10 mouse cellular contexts compared by ENCODE assay signal in the genomic region with DNA sequence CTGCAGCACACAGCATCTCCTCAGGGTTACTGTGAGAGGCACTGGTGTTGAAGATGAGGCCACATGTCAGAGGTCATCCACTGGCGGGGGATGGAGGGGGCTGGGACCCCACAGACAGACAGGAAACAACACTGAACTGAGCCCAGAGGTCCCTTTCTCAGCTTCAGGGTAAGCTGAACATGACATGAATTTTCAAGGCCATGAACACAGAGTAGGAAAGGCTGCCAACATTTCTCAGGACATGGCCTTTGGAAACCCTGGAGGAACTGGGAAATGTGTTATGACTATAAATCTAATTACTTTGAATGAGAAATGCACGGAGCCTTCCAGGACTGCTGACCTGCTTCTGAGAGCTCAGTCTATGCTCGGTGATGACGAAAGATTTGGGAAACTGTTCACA.
DNase-seq lines count a peak whose midpoint lies in the region; ATAC-seq lines count a peak whose summit lies in the region.
"Had no signal": no experiment of that assay in that cellular context is flagged by ENCODE, and none has a peak within 500 bp of the region (broad histone marks: within the 10 kb centered on the region; RNA-seq: fewer than 3 reads in every experiment).

No protein-coding gene starts in this region.

- H3K9ac ChIP-seq in forebrain, embryonic 16.5 days (replicated peaks; ENCODE audit: low read depth, low read length) = no peak overlapping the region
- H3K9ac ChIP-seq: neural tube, embryonic 15.5 days had no signal

- H3K9me3 ChIP-seq in forebrain, embryonic 16.5 days (ENCODE audit: control insufficient read depth, low read length) = no peaks in the 10 kb centered on the region
- H3K9me3 ChIP-seq: neural tube, embryonic 15.5 days had no signal

- no peaks in the 10 kb centered on the region for H3K36me3 ChIP-seq in forebrain, embryonic 16.5 days (ENCODE audit: control insufficient read depth, insufficient read depth)
- H3K36me3 ChIP-seq: neural tube, embryonic 15.5 days had no signal

- H3K27ac ChIP-seq in forebrain, embryonic 16.5 days (ENCODE audit: low read length) = no peak overlapping the region
- H3K27ac ChIP-seq: neural tube, embryonic 15.5 days had no signal

- no peak overlapping the region for H3K4me2 ChIP-seq in forebrain, embryonic 16.5 days (ENCODE audit: low read length)
- H3K4me2 ChIP-seq: neural tube, embryonic 15.5 days had no signal

- no peaks in the 10 kb centered on the region for H3K4me1 ChIP-seq in forebrain, embryonic 16.5 days (replicated peaks; ENCODE audit: control insufficient read depth, insufficient read depth, low read length)

- ATAC-seq in forebrain, embryonic 16.5 days = no peak

- no peaks in the 10 kb centered on the region for H3K27me3 ChIP-seq in forebrain, embryonic 16.5 days (replicated peaks; ENCODE audit: control insufficient read depth, insufficient read depth, low read length)
- H3K27me3 ChIP-seq: CH12.LX; neural tube, embryonic 15.5 days had no signal

- DNase-seq in gastrocnemius, adult 18-20 months (ENCODE audit: low spot score) = peak; percentile 23
- DNase-seq in gastrocnemius, adult 8-10 months (ENCODE audit: low spot score in 2 of 2) = no peak
- peak; percentile 25 for DNase-seq in ovary, adult 18-20 months (ENCODE audit: low spot score)
- DNase-seq in ovary, postnatal 10 days (ENCODE audit: low spot score) = no peak
- DNase-seq in kidney, postnatal 14 days = peak; percentile 75
- no peak for DNase-seq in thymus, postnatal 14 days
- DNase-seq in retina, embryonic 14.5 days (ENCODE audit: low spot score) = no peak

- H3K4me3 ChIP-seq in forebrain, embryonic 16.5 days (replicated peaks; ENCODE audit: low read length) = no peak overlapping the region
- H3K4me3 ChIP-seq: neural tube, embryonic 15.5 days had no signal

- WGBS in forebrain, embryonic 16.5 days = 74% methylated on average over 4 of the region's 4 CpGs

Comparison
In these comparisons a context has a peak if more than half of its experiments do, and no peak if none do; other contexts are left out.
1. DNase-seq: peak in gastrocnemius, adult 18-20 months (single experiment), ovary, adult 18-20 months (single experiment) and kidney, postnatal 14 days (single experiment); none in gastrocnemius, adult 8-10 months (0 of 2), ovary, postnatal 10 days (single experiment), thymus, postnatal 14 days (single experiment) and retina, embryonic 14.5 days (single experiment).